Mouse (Mus musculus) forebrain, postnatal 0 days (tissue): Measurements from ENCODE around the gene Slc9a8. TPM values are rescaled to one million over a fixed set of nuclear protein-coding genes. Genes with fewer than 3 reads are reported as not detected.

Source experiments
- ATAC-seq: fragments of 200-750 bp; cut with Nextera tagmentation; 2 replicates; pipeline ENCODE4 v1.8.0; 2017; ENCODE audit warnings: mild to moderate bottlenecking, moderate library complexity
- DNase-seq: peaks from one replicate; pipeline ENCODE4 v3.0.0-alpha.2; 2015
- H3K27ac ChIP-seq: fragments of 300-500 bp; sonication (generic); 2 replicates; pipeline ENCODE4 v1.5.1; 2014; ENCODE audit warnings: low read depth, mild to moderate bottlenecking, antibody characterized with exemption, low read length, moderate library complexity, mixed read lengths
- H3K27me3 ChIP-seq: fragments of 300-500 bp; sonication (generic); 2 replicates; pipeline ENCODE4 v1.6.1; 2014; ENCODE audit warnings: mild to moderate bottlenecking, low read length, mixed read lengths; ENCODE audit not compliant: insufficient read depth
- H3K36me3 ChIP-seq: fragments of 300-500 bp; sonication (generic); 2 replicates; pipeline ENCODE4 v1.6.1; 2014; ENCODE audit warnings: mild to moderate bottlenecking, moderate library complexity; ENCODE audit not compliant: insufficient read depth
- H3K4me1 ChIP-seq: fragments of 300-500 bp; sonication (generic); 2 replicates; pipeline ENCODE4 v1.6.1; 2014; ENCODE audit warnings: antibody characterized with exemption; ENCODE audit not compliant: insufficient read depth
- H3K4me2 ChIP-seq: fragments of 300-500 bp; sonication (generic); 2 replicates; pipeline ENCODE4 v1.6.1; 2014; ENCODE audit warnings: low read depth, mild to moderate bottlenecking, moderate library complexity
- H3K4me3 ChIP-seq: fragments of 300-500 bp; sonication (generic); 2 replicates; pipeline ENCODE4 v1.5.1; 2014; ENCODE audit warnings: low read depth, low read length, mixed read lengths
- H3K9ac ChIP-seq: fragments of 300-500 bp; sonication (generic); 2 replicates; pipeline ENCODE4 v1.6.1; 2014; ENCODE audit warnings: mild to moderate bottlenecking
- H3K9me3 ChIP-seq: fragments of 300-500 bp; sonication (generic); 2 replicates; pipeline ENCODE4 v1.6.1; 2016; ENCODE audit warnings: low read length
- CTCF ChIP-seq: sonication (generic); IDR thresholded peaks from 2 replicates; pipeline ENCODE4 v1.5.1; 2016; ENCODE audit warnings: antibody characterized with exemption, control low read depth, low read depth
- WGBS: fragments of 180-500 bp; shearing (Covaris S2); extraction: QIAGEN DNeasy Blood & Tissue Kit; methylation state at CpG from one replicate; pipeline ENCODE4 v1.1.7; 2014; 5-methylcytosine and 5-hydroxymethylcytosine counted together
- polyA plus RNA-seq: library from polyadenylated mRNA; unstranded; fragments of >200 nt; fragmentation: Nextera tagmentation; extraction: Ambion mirVana; gene quantifications from 2 replicates; pipeline ENCODE4 v1.2.1, GENCODE M21; 2015
- total RNA-seq: library from RNA; depleted of rRNA; stranded (reverse); fragments of >200 nt; gene quantifications from 2 replicates; pipeline ENCODE4 v1.2.3, GENCODE M21; 2014; rRNA removed

Slc9a8 gene
- total RNA-seq (23.5 and 38.4 TPM in 2 replicates), polyA plus RNA-seq (10.9 and 18.0 TPM in 2 replicates)

DNA sequence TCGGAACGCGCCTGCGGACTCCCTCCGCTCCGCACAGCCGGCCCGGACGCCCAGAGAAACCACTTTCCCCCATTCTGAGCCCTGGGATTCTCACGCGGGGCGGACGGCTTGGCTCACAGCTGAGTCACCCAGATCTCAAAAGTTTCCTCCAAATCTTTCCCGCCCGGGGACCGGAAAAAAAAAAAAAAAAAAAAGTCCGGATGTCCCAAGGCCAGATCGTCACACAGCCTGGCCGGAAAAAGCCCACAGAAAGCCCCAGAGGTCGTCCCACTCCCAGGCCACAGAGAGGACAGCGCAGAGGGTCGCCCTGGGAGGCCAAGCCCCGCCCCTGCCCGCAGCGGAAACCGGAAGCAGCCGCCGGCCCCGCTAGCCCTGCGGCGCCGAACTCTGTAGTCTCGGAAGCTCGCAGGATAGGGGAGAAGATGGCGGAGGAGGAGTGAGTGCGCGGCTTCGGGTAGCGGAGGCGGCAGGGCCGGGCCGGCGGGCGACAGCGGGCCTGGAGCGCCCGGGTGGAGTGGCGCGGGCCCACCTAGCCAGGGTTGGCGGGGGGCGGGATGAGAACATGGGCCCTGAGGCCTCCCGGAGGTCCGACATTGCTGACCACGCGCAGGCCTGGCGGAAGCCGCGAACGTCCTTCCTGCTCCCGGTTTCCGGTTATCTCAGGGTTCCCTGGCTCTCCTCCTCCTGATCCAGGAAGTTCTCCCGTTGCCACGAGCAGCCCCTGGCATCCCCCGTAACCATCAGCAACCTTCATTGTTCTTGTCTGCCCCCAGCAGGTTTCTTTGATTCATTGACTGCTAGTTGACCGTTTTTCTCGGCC, at the start of gene Slc9a8:
TSS of gene Slc9a8 (plus strand) at position 383 of the 820 bp plus-strand sequence.
- peaks cover 22% of the 10 kb centered on the region for H3K36me3 ChIP-seq
- peak; percentile 97 for ATAC-seq
- peaks cover 10% of the 10 kb centered on the region; the same call in 1 of the 2 replicates for H3K4me1 ChIP-seq
- H3K4me3 ChIP-seq, result peak within 1 kb of the TSS; percentile 88
- peak; percentile 35 for TF ChIP-seq CTCF
- WGBS, result under 1% methylated on average over 65 of the region's 66 CpGs
- H3K9me3 ChIP-seq, result no peaks in the 10 kb centered on the region
- H3K27me3 ChIP-seq, result no peaks in the 10 kb centered on the region
- H3K27ac ChIP-seq, result peak within 1 kb of the TSS; percentile 100
- peak; percentile 92 for DNase-seq
- peak within 1 kb of the TSS; percentile 83 for H3K4me2 ChIP-seq
- H3K9ac ChIP-seq, result peak within 1 kb of the TSS; percentile 96

DNA sequence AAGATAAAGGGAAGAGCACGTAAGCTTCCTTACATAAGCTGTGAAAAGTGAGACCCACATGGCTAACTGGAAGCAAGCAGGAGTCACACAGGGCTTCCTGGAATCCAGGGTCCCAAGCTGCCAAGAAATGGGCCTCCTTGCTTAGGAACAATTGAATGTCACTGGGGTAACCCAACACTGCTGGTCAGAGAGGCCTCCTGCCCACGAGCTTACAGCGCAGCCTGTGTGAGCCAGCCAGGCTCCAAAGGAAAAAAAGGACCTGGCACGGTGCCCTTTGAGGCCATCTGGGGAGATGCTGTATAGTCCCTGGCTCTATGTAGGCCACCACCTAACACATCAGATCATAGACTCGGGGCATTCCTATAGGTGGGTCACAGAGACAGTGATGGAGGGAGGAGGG, 48.2 kb upstream of the Slc9a8 start:
- DNase-seq, result peak; percentile 47

DNA sequence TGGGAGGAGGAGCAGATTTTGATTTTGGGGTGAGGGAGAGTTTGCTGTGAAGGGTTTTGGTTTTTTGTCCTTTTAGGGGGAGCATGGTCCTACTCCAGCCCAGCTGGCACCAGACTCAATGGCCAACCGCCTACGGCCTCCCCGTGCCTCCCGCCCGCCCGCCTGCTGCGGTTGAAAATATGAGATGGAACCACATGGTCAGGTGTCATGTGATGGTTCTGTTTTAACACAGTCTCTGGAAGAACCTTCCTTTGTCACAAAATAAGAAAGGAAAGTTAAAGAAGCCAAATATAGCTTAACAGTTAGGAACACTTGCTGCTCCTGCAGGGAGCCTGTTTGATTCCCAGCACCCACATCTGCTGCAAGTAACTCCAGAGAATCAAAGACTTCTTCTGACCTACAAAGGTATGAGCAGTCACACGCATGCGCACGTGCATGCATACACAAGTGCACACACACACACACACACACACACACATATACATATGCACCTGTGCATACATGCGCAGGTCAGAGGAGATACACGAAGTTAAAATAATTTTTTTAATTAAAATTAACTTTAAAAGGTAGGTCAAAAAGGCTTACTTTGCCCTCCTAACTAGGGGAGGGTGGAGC, 47.2 kb upstream of the Slc9a8 start:
- DNase-seq, result no peak
- Histone ChIP-seq H3K9ac (no peak overlapping the region), H3K4me2 (no peak overlapping the region), H3K9me3 (no peaks in the 10 kb centered on the region), H3K4me3 (no peak overlapping the region), H3K36me3 (no peaks in the 10 kb centered on the region), H3K4me1 (no peaks in the 10 kb centered on the region), H3K27me3 (no peaks in the 10 kb centered on the region), H3K27ac (no peak overlapping the region)
- WGBS, result 92% methylated on average over 12 of the region's 12 CpGs
- no peak for TF ChIP-seq CTCF
- ATAC-seq, result no peak

More for the DNA sequence above, 48.2 kb upstream of the Slc9a8 start:
- WGBS, result 53% methylated on average over 5 of the region's 5 CpGs
- H3K27me3 ChIP-seq, result no peaks in the 10 kb centered on the region
- no peaks in the 10 kb centered on the region for H3K36me3 ChIP-seq
- peak; percentile 29; the same call in 1 of the 2 replicates for ATAC-seq
- no peaks in the 10 kb centered on the region for H3K9me3 ChIP-seq
- no peak overlapping the region for H3K27ac ChIP-seq
- no peak overlapping the region for H3K9ac ChIP-seq
- no peak for TF ChIP-seq CTCF
- H3K4me3 ChIP-seq, result no peak overlapping the region
- H3K4me2 ChIP-seq, result no peak overlapping the region
- H3K4me1 ChIP-seq, result no peaks in the 10 kb centered on the region

DNA sequence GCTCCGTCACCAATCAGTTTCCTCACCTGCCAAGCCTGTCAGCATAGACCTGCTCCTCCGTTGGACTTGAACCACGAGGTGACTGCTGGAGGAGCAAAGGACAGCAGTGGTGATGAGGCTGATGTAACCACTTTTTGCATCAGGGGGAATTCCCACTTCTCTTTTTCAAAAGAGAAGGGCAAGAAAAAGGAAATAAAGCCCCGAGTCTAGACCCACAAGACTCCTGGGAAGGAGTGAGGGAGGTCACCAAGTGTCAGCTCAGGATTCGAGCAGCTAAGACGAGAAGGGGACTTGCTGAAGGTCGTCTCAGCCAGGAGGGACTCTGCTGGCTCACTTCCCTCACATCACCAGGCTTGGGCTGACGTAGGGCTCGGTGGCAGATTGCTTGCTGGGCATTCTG, 46.4 kb upstream of the Slc9a8 start:
- H3K4me1 ChIP-seq, result no peaks in the 10 kb centered on the region
- no peak for TF ChIP-seq CTCF
- 83% methylated on average over 9 of the region's 9 CpGs for WGBS

GRCm38 (mm10) chr2:167375688-167376087, 45.8 kb upstream of the Slc9a8 start:
- H3K27ac ChIP-seq, result no peak overlapping the region
- ATAC-seq (no peak), DNase-seq (no peak)
- TF ChIP-seq CTCF, result no peak
- no peak overlapping the region for H3K9ac ChIP-seq
- no peaks in the 10 kb centered on the region for H3K4me1 ChIP-seq
- H3K27me3 ChIP-seq, result no peaks in the 10 kb centered on the region
- H3K36me3 ChIP-seq, result no peaks in the 10 kb centered on the region
- H3K4me3 ChIP-seq, result no peak overlapping the region
- WGBS, result 98% methylated on average over 5 of the region's 5 CpGs
- H3K4me2 ChIP-seq, result no peak overlapping the region
- no peaks in the 10 kb centered on the region for H3K9me3 ChIP-seq

More for the DNA sequence above, 46.4 kb upstream of the Slc9a8 start:
- Histone ChIP-seq H3K4me3 (no peak overlapping the region), H3K27ac (no peak overlapping the region), H3K27me3 (no peaks in the 10 kb centered on the region), H3K9me3 (no peaks in the 10 kb centered on the region), H3K4me2 (no peak overlapping the region), H3K9ac (no peak overlapping the region), H3K36me3 (no peaks in the 10 kb centered on the region)
- DNase-seq (no peak), ATAC-seq (no peak)

- Histone ChIP-seq H3K4me2 (no peak overlapping the region), H3K9ac (no peak overlapping the region), H3K4me3 (no peak overlapping the region), H3K4me1 (no peaks in the 10 kb centered on the region), H3K27me3 (no peaks in the 10 kb centered on the region), H3K36me3 (no peaks in the 10 kb centered on the region), H3K9me3 (no peaks in the 10 kb centered on the region), H3K27ac (no peak overlapping the region)
- DNase-seq (no peak), ATAC-seq (no peak)
- 83% methylated on average over 8 of the region's 8 CpGs for WGBS
- TF ChIP-seq CTCF, result no peak
Observed at GRCm38 (mm10) chr2:167376160-167376564, 45.4 kb upstream of the Slc9a8 start.

GRCm38 (mm10) chr2:167377697-167378096, 43.8 kb upstream of the Slc9a8 start:
- TF ChIP-seq CTCF, result no peak
- H3K27me3 ChIP-seq, result no peaks in the 10 kb centered on the region
- no peak overlapping the region for H3K9ac ChIP-seq
- no peak overlapping the region for H3K27ac ChIP-seq
- no peak overlapping the region for H3K4me3 ChIP-seq
- H3K4me1 ChIP-seq, result no peaks in the 10 kb centered on the region
- ATAC-seq (no peak), DNase-seq (no peak)
- WGBS, result 73% methylated on average over 3 of the region's 3 CpGs
- H3K36me3 ChIP-seq, result no peaks in the 10 kb centered on the region
- no peaks in the 10 kb centered on the region for H3K9me3 ChIP-seq
- no peak overlapping the region for H3K4me2 ChIP-seq
